In the genomic region with DNA sequence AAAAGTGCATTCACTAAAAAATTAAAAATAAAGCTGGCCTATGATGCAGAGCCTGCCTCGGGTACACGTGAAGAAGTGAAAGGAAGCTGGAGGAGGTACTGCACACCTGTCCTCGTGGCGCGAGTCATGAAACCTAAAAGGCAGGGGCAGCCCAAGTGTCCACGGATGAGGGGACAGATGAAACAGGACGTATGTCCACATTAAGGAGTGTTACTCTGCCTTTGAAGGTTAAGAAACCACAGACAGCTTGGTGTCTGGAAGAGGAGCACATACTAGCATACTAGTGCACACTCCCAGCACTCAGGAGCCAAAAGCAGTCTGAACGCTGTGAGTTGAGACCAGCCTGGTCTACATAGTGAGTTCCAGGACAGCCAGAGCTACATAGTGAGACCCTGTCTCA, we compare ENCODE assay signal across 12 mouse cellular contexts.
"Had no signal": no experiment of that assay in that cellular context is flagged by ENCODE, and none has a peak within 500 bp of the region (broad histone marks: within the 10 kb centered on the region; RNA-seq: fewer than 3 reads in every experiment).

No protein-coding gene starts in this region.

- DNase-seq: lung, adult 18-20 months; lung, embryonic 14.5 days; lung, postnatal 10 days; lung, postnatal 4 days; midbrain, embryonic 14.5 days; right cerebral cortex, postnatal 14 days; thymus, adult 18-20 months; thymus, postnatal 36 days had no signal

- ATAC-seq: midbrain, embryonic 16.5 days had no signal

- H3K36me3 ChIP-seq: midbrain, embryonic 10.5 days; midbrain, embryonic 12.5 days; neural tube, embryonic 12.5 days had no signal

- H3K27me3 ChIP-seq: midbrain, embryonic 12.5 days; neural tube, embryonic 12.5 days had no signal
